Mouse (Mus musculus) heart, adult 9 months (tissue): ENCODE measurements at regions not wholly inside any gene's neighbourhood (a gene's known extent, or its start where the extent isn't known, plus 50 kb on each side); places are given as distances from the start of the nearest gene placed in this dataset.
"Not testable (repeated sequence)": the region's sequence is repeated elsewhere in the genome, so short reads cannot be mapped to it uniquely, and the experiment has no call there.

Experiments used
- DNase-seq, 2 experiments: peaks; one replicate each; pipeline ENCODE4 v3.0.0; 2022; ENCODE audit warnings: low spot score in 2 of 2

- no peak for DNase-seq
These were observed 199.4 kb downstream of the Antxr2 start for GRCm38 (mm10) chr5:97831421-97831820.

- DNase-seq: no peak
These were observed 213.4 kb downstream of the Antxr2 start for GRCm38 (mm10) chr5:97817485-97817884.

DNA sequence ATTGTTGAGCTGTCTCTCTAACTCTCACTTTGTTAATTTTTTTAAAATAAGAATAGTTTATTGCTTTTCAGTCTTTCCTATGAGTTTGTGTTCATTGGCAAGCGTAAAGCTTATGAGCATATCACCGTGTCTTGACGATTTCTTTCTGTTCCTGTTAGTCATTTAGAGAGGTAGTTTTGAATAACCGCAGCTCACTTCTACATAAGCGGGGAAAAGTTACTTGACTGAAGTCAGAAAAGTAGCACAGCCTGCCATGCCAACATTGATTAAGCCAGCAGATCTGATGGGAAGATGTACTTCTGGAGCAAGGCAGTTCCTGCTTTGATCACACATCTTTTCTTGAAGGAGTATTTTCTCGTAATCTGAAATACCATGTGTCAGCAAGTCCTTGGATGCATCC lies 215.5 kb downstream of the Antxr2 start:
- DNase-seq: no peak

DNA sequence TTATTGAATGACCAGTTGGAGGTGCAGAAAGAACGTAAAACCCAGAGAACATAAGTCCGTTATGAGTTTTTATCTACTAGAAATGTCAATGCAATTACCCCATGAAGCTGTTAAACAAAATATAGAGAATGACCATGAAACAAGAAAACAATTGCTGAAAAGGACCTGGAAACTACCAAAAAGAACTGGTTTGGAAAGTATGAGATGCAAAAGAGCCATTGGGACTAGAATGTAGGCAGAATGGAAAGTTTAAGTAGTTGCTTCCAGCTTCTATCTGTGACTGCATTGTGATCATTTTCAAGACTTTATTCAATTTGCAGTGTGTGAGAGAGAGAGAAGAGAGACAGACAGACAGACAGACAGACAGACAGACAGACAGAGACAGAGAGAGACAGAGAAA lies 216.1 kb downstream of the Antxr2 start:
- DNase-seq: no peak

DNA sequence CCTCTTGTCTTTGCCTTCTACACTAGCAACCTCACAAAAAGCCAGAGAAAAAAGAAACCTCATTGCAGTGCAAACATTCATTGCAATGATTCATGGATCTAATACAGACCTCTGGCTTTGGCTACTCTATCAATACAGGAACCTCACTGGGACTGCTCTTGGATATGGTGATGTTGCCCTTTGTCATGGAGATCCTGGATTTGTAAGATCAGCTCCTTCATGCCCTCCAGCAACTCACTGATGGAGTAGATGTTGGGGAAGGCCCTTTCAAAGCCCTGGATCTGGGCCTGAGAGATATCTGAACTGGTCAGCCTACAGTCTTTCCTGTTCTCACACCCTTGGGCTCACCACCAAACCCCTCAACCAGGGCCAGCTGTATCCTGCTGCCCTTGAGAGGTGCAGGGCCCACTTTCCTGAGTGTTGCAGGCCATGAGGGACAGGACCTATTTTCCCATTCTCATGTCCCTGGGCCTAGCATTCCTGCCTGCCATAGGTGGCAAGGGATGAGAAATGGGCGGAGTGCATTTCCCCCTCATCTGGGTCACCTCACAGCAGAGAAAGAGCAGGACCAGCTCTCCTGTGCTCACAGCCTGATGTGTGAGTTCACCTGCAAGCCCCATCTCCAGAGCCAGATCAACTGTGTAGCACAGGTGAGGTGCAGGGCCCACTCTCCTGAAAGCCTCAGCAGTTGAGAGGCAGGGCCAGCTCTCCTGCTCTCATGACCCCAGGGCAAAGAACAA lies 218.1 kb downstream of the Antxr2 start:
- no peak for DNase-seq

- DNase-seq: peak; percentile 19 to 35
These were observed 221.8 kb downstream of the Antxr2 start for GRCm38 (mm10) chr5:97809007-97809406.

DNA sequence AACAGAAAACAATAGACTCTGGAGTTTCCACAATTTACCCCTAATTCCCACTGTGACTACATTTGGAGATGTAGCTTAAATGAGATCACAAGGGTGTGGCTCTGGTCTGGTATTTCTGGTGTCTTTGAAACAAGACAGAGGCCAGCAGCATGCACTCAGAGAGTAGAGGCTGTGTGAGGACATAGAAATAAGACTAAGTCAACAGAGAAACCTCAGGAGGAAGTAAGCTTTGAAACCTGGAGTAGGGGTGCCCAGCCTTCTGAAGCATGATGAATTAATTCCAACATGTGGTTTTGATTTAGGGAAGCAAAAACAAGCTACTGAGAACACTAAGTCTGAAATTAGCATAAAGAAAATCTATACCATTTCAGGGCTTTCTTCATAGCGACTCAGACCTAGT lies 223.7 kb downstream of the Antxr2 start:
- DNase-seq: peak in 1 of 2 experiments; percentile 8

- DNase-seq: no peak
These were observed 224.1 kb downstream of the Antxr2 start for GRCm38 (mm10) chr5:97806754-97807153.

GRCm38 (mm10) chr5:97800017-97800416 lies 230.8 kb downstream of the Antxr2 start:
- no peak for DNase-seq

- no peak for DNase-seq
These were observed 242.7 kb downstream of the Antxr2 start for GRCm38 (mm10) chr5:97788175-97788574.

DNA sequence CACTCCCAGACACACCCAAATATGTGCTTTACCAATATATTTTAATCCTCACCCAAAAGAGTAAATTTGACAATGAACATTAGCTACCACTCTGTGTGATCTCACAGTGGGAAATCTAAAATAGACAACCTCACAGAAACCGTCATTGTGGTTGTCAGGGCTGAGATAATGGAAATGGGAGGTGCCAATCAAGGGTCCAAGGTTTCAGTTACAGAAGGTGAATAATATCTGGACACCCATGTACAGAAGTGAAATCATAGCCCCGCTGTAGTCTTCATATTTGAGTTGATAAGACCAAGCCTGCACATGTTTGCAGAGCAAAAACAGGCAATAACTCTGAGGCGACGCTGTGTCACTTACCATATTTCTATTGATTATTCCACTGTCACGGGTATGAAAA lies 243.8 kb downstream of the Antxr2 start:
- DNase-seq: no peak

DNA sequence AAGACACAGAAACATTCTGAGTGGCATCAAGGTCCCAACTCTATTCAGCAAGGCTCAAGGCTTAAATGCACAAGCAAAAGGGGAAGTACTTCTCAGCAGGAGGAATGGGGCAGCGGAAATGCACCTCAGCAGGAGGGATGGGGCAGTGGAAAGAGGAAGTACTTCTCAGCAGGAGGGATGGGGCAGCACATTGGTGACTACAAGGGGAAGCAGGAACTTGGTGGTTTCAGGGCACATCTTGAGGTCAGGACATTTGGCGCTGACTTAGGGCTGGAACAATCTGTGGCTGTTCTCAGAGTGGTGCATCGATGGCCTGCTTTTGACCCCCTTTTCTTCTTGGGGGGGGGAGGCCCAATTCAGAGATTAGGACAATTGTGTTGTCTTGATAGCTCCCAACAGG lies 255.7 kb downstream of the Antxr2 start:
- not testable (repeated sequence) for DNase-seq

DNA sequence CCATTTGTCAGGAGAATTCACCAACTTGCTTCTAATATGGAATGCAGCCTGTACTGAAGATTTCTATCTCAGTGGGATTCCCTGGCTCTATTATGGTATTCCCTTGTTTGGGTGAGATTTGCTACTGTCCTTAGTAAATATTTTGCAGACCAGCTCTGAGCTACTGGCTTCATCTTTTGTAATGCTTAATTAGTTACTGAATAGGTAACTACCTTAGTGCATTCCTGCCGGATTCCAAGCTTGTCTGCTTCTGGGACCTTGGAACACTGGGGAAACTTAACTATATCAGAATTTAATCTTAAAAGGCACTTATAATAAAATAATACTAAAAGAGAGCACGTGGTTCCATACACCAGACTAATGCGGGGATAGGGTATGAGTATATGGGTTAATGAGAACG lies 257.4 kb downstream of the Antxr2 start:
- not testable (repeated sequence) for DNase-seq

DNA sequence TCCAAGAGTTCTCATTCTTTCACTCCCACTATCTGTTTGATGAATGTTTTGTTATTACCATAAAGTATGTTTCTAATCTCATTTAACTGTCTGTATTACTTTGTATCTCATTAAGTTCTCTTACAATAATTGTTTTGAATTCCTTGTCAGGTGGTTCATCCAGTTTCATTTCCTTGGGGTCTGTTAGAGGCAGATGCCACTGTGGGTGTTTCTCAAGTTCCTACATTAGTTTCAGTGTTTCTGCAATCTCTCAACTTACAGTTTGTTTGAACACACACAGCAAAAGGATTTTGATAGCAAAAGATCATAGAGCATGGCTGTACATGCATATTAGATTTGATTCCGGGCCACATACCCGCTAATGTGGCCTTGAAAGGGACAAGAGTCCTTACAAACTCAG lies 280.5 kb upstream of the Gk2 start:
- no peak for DNase-seq

DNA sequence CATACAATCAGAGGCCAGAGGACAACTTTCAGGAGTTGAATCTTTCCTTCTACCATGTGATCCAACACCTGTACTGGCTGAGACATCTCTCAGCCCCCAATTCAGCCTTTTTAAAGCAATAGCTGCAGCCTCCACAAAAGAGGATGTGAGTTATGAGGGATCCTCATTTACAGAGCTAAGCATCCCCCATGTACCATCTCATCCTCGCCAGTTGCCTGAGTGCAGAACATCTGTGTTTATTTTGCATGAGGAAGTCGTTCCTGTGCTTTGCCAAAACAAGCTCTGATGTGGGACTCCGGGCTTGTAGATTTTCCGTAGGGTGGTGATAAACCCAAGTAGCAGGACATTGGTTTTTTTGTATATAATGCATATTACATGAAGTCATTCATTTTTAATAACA lies 274.1 kb upstream of the Gk2 start:
- DNase-seq: peak in 1 of 2 experiments; percentile 3

- DNase-seq: not testable (repeated sequence)
These were observed 262.5 kb upstream of the Gk2 start for GRCm38 (mm10) chr5:97719364-97719763.

DNA sequence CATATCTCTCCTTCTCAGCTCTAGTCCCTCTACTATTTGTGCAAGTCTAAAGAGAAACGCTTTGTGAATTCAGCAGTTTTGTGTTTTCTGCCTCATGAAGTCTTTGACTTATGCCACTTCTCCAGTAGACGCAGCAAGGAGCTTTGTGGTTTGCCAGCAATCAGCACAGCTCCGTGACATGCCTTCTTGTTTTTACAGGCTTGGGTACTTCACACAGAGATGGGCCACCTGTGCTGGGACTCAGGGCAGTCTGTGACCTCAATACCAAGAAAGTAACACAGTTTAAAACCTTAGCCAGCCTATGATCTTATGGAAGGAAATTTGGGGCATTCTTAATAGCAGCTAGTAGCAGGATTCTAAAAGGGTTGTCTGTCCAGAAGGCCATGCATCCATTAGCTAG lies 248.4 kb upstream of the Gk2 start:
- DNase-seq: no peak

DNA sequence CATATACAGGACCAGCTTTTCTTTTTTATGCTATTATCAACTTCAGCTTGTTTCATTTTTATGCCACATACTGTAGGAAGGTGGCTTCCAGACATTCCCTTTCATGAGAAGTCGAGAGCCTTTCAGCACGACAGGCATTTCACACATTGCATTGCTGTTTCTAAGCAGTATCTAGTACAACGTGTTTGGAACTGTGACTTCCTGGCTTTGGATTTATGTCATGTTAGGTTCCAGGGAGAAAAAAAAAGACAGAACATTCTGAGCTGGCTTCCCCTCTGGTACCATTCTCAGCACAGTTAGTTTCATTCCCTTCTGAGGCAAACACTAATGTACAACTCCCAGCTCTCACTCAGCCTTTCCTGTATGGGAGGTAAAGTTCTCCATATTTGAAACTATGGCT lies 243.7 kb upstream of the Gk2 start:
- DNase-seq: peak; percentile 35 to 58

GRCm38 (mm10) chr5:97697581-97698134 lies 240.8 kb upstream of the Gk2 start:
- peak; percentile 80 to 85 for DNase-seq

DNA sequence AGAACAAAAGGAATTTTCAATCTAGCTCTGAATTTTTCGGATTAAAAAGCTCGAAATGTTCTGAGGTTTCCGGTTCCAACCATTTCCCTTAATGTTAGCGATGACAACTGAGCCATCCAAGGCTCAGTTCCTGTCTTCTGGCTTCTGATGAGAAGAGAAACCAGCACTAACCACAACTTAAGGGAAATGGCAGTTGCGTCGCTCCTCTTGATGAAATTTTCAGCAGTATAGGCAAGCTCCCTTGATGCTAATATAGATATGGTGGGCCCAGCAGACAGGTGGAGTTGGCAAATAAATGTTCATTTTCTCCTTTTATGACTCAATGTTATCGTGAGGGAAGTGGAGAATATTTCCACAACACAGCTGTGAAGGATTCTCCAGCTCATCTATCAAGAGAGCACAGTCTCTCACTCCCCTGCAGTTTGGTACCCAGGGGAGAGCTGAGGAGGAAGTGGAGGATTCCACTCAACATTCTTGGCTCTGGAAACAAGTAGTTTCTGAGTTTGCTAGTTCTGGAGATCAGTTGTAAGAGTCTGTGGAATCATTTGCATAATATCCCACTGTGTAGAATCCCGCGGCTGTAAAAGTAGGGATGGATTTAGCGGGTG lies 236.6 kb upstream of the Gk2 start:
- DNase-seq: peak; percentile 28 to 58

- DNase-seq: no peak
These were observed 228.6 kb upstream of the Gk2 start for GRCm38 (mm10) chr5:97685443-97685842.

DNA sequence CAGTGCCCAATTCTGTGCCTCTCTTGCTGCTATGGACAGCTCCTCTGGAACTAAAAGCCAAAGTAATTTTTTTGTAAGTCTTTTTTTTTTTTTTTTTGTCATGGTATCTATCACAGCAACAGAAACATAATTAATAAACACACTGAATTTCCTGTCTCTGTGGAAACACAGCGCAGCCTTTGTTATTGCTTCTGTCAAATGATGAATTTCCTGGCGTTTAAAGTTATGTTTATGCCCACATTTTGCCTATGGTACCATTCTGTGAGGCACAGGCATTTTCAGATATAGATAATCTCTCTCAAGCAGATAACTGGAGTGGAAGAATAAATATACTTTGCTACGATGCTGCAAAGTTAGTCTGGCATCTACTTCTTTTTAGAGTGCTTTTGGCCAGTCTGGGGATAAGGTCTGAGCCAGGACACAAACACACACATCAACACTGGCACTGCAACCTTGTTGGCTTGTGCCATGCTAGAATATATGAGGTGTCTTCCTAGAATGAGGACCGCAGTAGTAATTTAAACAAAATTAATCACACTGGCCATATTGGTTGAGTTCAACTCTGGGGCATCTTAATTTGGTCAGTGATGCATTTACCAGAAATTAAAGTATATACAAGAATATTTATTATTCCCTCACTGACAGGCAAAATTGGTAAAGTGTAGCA lies 227.9 kb upstream of the Gk2 start:
- no peak for DNase-seq

- DNase-seq: no peak
These were observed 212.9 kb upstream of the Gk2 start for GRCm38 (mm10) chr5:97669726-97670125.
